Mouse (Mus musculus): ENCODE results near the gene Hgd. TPM values are rescaled to one million over a fixed set of nuclear protein-coding genes. Genes with fewer than 3 reads are reported as not detected.

Gene Hgd
- polyA plus RNA-seq, 1 experiment from 2014 or later = 0.19 TPM

- H3K4me3 ChIP-seq (ENCODE audit: control insufficient read depth in 1 of 2, insufficient read depth in 1 of 2, low read depth in 1 of 2, low read length in 2 of 2) = no peak overlapping the region
- no peaks in the 10 kb centered on the region for H3K27me3 ChIP-seq (ENCODE audit: control insufficient read depth, insufficient read depth, low read length)
- no peak for ATAC-seq (ENCODE audit: insufficient number of reproducible peaks, insufficient read depth, low FRiP score, low read depth)
- no peaks in the 10 kb centered on the region for H3K36me3 ChIP-seq (ENCODE audit: control insufficient read depth, insufficient read depth, low read length)
- no peaks in the 10 kb centered on the region for H3K9me3 ChIP-seq (ENCODE audit: control insufficient read depth, low read length)
- no peak overlapping the region for H3K4me2 ChIP-seq (ENCODE audit: low read length)
- no peak overlapping the region for H3K9ac ChIP-seq (ENCODE audit: low read length)
- 47% methylated on average over 5 of the region's 5 CpGs for WGBS
- no peak overlapping the region for H3K27ac ChIP-seq (replicated peaks in 1 of 2; ENCODE audit: control insufficient read depth in 1 of 2, insufficient read depth in 1 of 2, low read depth in 2 of 2, low read length in 2 of 2)
- peaks cover 0 to 3% of the 10 kb centered on the region in 2 experiments; a peak in 2 of 4 replicates for H3K4me1 ChIP-seq (ENCODE audit: control insufficient read depth in 2 of 2, insufficient read depth in 2 of 2, low read length in 2 of 2)
Measured at GRCm38 (mm10) chr16:37597412-37597811, 17.5 kb downstream of the Hgd start.

- no peaks in the 10 kb centered on the region for H3K27me3 ChIP-seq (ENCODE audit: control insufficient read depth, insufficient read depth, low read length)
- H3K36me3 ChIP-seq (ENCODE audit: control insufficient read depth, insufficient read depth, low read length) = no peaks in the 10 kb centered on the region
- no peak overlapping the region for H3K9ac ChIP-seq (ENCODE audit: low read length)
- no peaks in the 10 kb centered on the region for H3K9me3 ChIP-seq (ENCODE audit: control insufficient read depth, low read length)
- H3K4me3 ChIP-seq (ENCODE audit: control insufficient read depth in 1 of 2, insufficient read depth in 1 of 2, low read depth in 1 of 2, low read length in 2 of 2) = no peak overlapping the region
- ATAC-seq (ENCODE audit: insufficient number of reproducible peaks, insufficient read depth, low FRiP score, low read depth) = no peak
- H3K4me1 ChIP-seq (ENCODE audit: control insufficient read depth in 2 of 2, insufficient read depth in 2 of 2, low read length in 2 of 2) = peaks cover 0 to 3% of the 10 kb centered on the region in 2 experiments; a peak in 2 of 4 replicates
- H3K4me2 ChIP-seq (ENCODE audit: low read length) = no peak overlapping the region
- H3K27ac ChIP-seq (replicated peaks in 1 of 2; ENCODE audit: control insufficient read depth in 1 of 2, insufficient read depth in 1 of 2, low read depth in 2 of 2, low read length in 2 of 2) = no peak overlapping the region
- WGBS = 91% methylated on average over 7 of the region's 7 CpGs
Measured at GRCm38 (mm10) chr16:37598463-37598862, 18.5 kb downstream of the Hgd start.

- no peak for ATAC-seq (ENCODE audit: insufficient number of reproducible peaks, insufficient read depth, low FRiP score, low read depth)
- H3K4me3 ChIP-seq (ENCODE audit: control insufficient read depth in 1 of 2, insufficient read depth in 1 of 2, low read depth in 1 of 2, low read length in 2 of 2) = no peak overlapping the region
- no peak overlapping the region for H3K27ac ChIP-seq (replicated peaks in 1 of 2; ENCODE audit: control insufficient read depth in 1 of 2, insufficient read depth in 1 of 2, low read depth in 2 of 2, low read length in 2 of 2)
- no peak overlapping the region for H3K9ac ChIP-seq (ENCODE audit: low read length)
- H3K27me3 ChIP-seq (ENCODE audit: control insufficient read depth, insufficient read depth, low read length) = no peaks in the 10 kb centered on the region
- WGBS = 77% methylated on average over 3 of the region's 3 CpGs
- no peaks in the 10 kb centered on the region for H3K9me3 ChIP-seq (ENCODE audit: control insufficient read depth, low read length)
- no peaks in the 10 kb centered on the region for H3K36me3 ChIP-seq (ENCODE audit: control insufficient read depth, insufficient read depth, low read length)
- H3K4me1 ChIP-seq (ENCODE audit: control insufficient read depth in 2 of 2, insufficient read depth in 2 of 2, low read length in 2 of 2) = peaks cover 3 to 4% of the 10 kb centered on the region in 2 experiments; a peak in 2 of 4 replicates
- H3K4me2 ChIP-seq (ENCODE audit: low read length) = no peak overlapping the region
Measured at GRCm38 (mm10) chr16:37599326-37599725, 19.4 kb downstream of the Hgd start.

GRCm38 (mm10) chr16:37603431-37603830, 23.5 kb downstream of the Hgd start:
- Histone ChIP-seq H3K36me3 (ENCODE audit: control insufficient read depth, insufficient read depth, low read length) (no peaks in the 10 kb centered on the region), H3K4me3 (ENCODE audit: control insufficient read depth in 1 of 2, insufficient read depth in 1 of 2, low read depth in 1 of 2, low read length in 2 of 2) (no peak overlapping the region), H3K9me3 (ENCODE audit: control insufficient read depth, low read length) (no peaks in the 10 kb centered on the region), H3K27me3 (ENCODE audit: control insufficient read depth, insufficient read depth, low read length) (no peaks in the 10 kb centered on the region), H3K27ac (replicated peaks in 1 of 2; ENCODE audit: control insufficient read depth in 1 of 2, insufficient read depth in 1 of 2, low read depth in 2 of 2, low read length in 2 of 2) (no peak overlapping the region), H3K4me2 (ENCODE audit: low read length) (no peak overlapping the region), H3K4me1 (ENCODE audit: control insufficient read depth in 2 of 2, insufficient read depth in 2 of 2, low read length in 2 of 2) (0 out of 4 replicates have a peak, but pooled peaks cover 0 to 4% of the 10 kb centered on the region in 2 experiments), H3K9ac (ENCODE audit: low read length) (no peak overlapping the region)
- ATAC-seq (ENCODE audit: insufficient number of reproducible peaks, insufficient read depth, low FRiP score, low read depth) = no peak
- 97% methylated on average over 1 of the region's 1 CpGs for whole genome bisulfite sequencing

GRCm38 (mm10) chr16:37604243-37604642, 24.3 kb downstream of the Hgd start:
- peaks cover 0 to 4% of the 10 kb centered on the region in 2 experiments; a peak in 1 of 4 replicates for H3K4me1 ChIP-seq (ENCODE audit: control insufficient read depth in 2 of 2, insufficient read depth in 2 of 2, low read length in 2 of 2)
- ATAC-seq (ENCODE audit: insufficient number of reproducible peaks, insufficient read depth, low FRiP score, low read depth) = no peak
- H3K4me2 ChIP-seq (ENCODE audit: low read length) = no peak overlapping the region
- H3K4me3 ChIP-seq (ENCODE audit: control insufficient read depth in 1 of 2, insufficient read depth in 1 of 2, low read depth in 1 of 2, low read length in 2 of 2) = no peak overlapping the region
- H3K9me3 ChIP-seq (ENCODE audit: control insufficient read depth, low read length) = no peaks in the 10 kb centered on the region
- H3K36me3 ChIP-seq (ENCODE audit: control insufficient read depth, insufficient read depth, low read length) = no peaks in the 10 kb centered on the region
- no peak overlapping the region for H3K9ac ChIP-seq (ENCODE audit: low read length)
- 65% methylated on average over 6 of the region's 6 CpGs for WGBS
- H3K27ac ChIP-seq (replicated peaks in 1 of 2; ENCODE audit: control insufficient read depth in 1 of 2, insufficient read depth in 1 of 2, low read depth in 2 of 2, low read length in 2 of 2) = no peak overlapping the region
- H3K27me3 ChIP-seq (ENCODE audit: control insufficient read depth, insufficient read depth, low read length) = no peaks in the 10 kb centered on the region

- Histone ChIP-seq H3K4me3 (ENCODE audit: control insufficient read depth in 1 of 2, insufficient read depth in 1 of 2, low read depth in 1 of 2, low read length in 2 of 2) (no peak overlapping the region), H3K27ac (replicated peaks in 1 of 2; ENCODE audit: control insufficient read depth in 1 of 2, insufficient read depth in 1 of 2, low read depth in 2 of 2, low read length in 2 of 2) (no peak overlapping the region), H3K9ac (ENCODE audit: low read length) (no peak overlapping the region), H3K36me3 (ENCODE audit: control insufficient read depth, insufficient read depth, low read length) (no peaks in the 10 kb centered on the region), H3K4me2 (ENCODE audit: low read length) (no peak overlapping the region), H3K4me1 (ENCODE audit: control insufficient read depth in 2 of 2, insufficient read depth in 2 of 2, low read length in 2 of 2) (no peaks in the 10 kb centered on the region; a peak in 1 of 4 replicates), H3K27me3 (ENCODE audit: control insufficient read depth, insufficient read depth, low read length) (no peaks in the 10 kb centered on the region), H3K9me3 (ENCODE audit: control insufficient read depth, low read length) (no peaks in the 10 kb centered on the region)
- WGBS = 62% methylated on average over 8 of the region's 8 CpGs
- no peak for ATAC-seq (ENCODE audit: insufficient number of reproducible peaks, insufficient read depth, low FRiP score, low read depth)
Measured at GRCm38 (mm10) chr16:37610333-37610732, 30.4 kb downstream of the Hgd start.

GRCm38 (mm10) chr16:37611072-37611471, 31.1 kb downstream of the Hgd start:
- H3K27me3 ChIP-seq (ENCODE audit: control insufficient read depth, insufficient read depth, low read length) = no peaks in the 10 kb centered on the region
- WGBS = 83% methylated on average over 7 of the region's 7 CpGs
- H3K9me3 ChIP-seq (ENCODE audit: control insufficient read depth, low read length) = no peaks in the 10 kb centered on the region
- ATAC-seq (ENCODE audit: insufficient number of reproducible peaks, insufficient read depth, low FRiP score, low read depth) = no peak
- H3K36me3 ChIP-seq (ENCODE audit: control insufficient read depth, insufficient read depth, low read length) = no peaks in the 10 kb centered on the region
- H3K4me1 ChIP-seq (ENCODE audit: control insufficient read depth in 2 of 2, insufficient read depth in 2 of 2, low read length in 2 of 2) = no peaks in the 10 kb centered on the region; a peak in 2 of 4 replicates
- H3K4me2 ChIP-seq (ENCODE audit: low read length) = no peak overlapping the region
- no peak overlapping the region for H3K9ac ChIP-seq (ENCODE audit: low read length)
- H3K4me3 ChIP-seq (ENCODE audit: control insufficient read depth in 1 of 2, insufficient read depth in 1 of 2, low read depth in 1 of 2, low read length in 2 of 2) = no peak overlapping the region
- H3K27ac ChIP-seq (replicated peaks in 1 of 2; ENCODE audit: control insufficient read depth in 1 of 2, insufficient read depth in 1 of 2, low read depth in 2 of 2, low read length in 2 of 2) = no peak overlapping the region

GRCm38 (mm10) chr16:37612013-37612412, 32.1 kb downstream of the Hgd start:
- no peak overlapping the region for H3K4me2 ChIP-seq (ENCODE audit: low read length)
- WGBS = 87% methylated on average over 5 of the region's 5 CpGs
- H3K9ac ChIP-seq (ENCODE audit: low read length) = no peak overlapping the region
- H3K4me1 ChIP-seq (ENCODE audit: control insufficient read depth in 2 of 2, insufficient read depth in 2 of 2, low read length in 2 of 2) = no peaks in the 10 kb centered on the region; a peak in 2 of 4 replicates
- H3K27ac ChIP-seq (replicated peaks in 1 of 2; ENCODE audit: control insufficient read depth in 1 of 2, insufficient read depth in 1 of 2, low read depth in 2 of 2, low read length in 2 of 2) = no peak overlapping the region
- no peak overlapping the region for H3K4me3 ChIP-seq (ENCODE audit: control insufficient read depth in 1 of 2, insufficient read depth in 1 of 2, low read depth in 1 of 2, low read length in 2 of 2)
- ATAC-seq (ENCODE audit: insufficient number of reproducible peaks, insufficient read depth, low FRiP score, low read depth) = no peak
- H3K27me3 ChIP-seq (ENCODE audit: control insufficient read depth, insufficient read depth, low read length) = no peaks in the 10 kb centered on the region
- H3K36me3 ChIP-seq (ENCODE audit: control insufficient read depth, insufficient read depth, low read length) = no peaks in the 10 kb centered on the region
- H3K9me3 ChIP-seq (ENCODE audit: control insufficient read depth, low read length) = no peaks in the 10 kb centered on the region

All from heart, embryonic 14.5 days (tissue).